Mouse (Mus musculus): ENCODE results near the gene Lhfpl2. TPM values are rescaled to one million over a fixed set of nuclear protein-coding genes. Genes with fewer than 3 reads are reported as not detected.

Lhfpl2 gene
- polyA plus RNA-seq, 1 experiment = 35.7 TPM

DNA sequence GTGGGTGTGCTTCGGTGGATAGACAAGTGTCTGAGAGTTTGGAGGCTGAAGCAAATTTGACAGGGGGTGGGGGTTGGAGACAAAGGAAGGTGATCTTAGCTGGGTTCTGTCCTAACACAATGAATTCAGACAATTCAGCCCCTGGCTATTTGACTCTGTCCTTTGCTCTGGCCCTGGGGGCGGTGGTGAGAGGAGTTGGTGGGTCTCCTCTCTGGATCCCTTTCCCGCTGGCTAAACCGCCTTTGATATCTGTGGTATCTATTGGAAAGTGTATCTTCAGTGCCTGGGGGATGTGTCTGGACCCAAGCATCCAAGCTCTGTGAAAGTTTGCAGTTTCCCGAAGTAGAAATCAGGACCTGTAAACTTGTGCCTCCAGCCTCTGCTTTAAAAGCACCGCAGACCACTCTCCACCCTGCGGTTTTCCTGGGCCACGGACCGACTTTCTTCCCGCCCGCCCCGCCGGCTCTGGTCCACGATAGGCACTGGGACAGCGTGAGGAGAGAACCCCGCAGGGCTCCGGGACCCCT lies 497 bp upstream of the Lhfpl2 start:
- Histone ChIP-seq H3ac (ENCODE audit: control insufficient read depth, insufficient read length) (peak overlapping the region; percentile 71), H3K4me3 (peak overlapping the region; percentile 98), H3K4me2 (ENCODE audit: low read depth) (peak overlapping the region; percentile 57), H3K27me3 (ENCODE audit: control insufficient read depth, insufficient read depth, insufficient read length) (no peaks in the 10 kb centered on the region), H3K36me3 (ENCODE audit: control insufficient read depth, insufficient read depth) (no peaks in the 10 kb centered on the region), H3K79me2 (ENCODE audit: control insufficient read depth, insufficient read depth) (peaks cover 40% of the 10 kb centered on the region)
- TF ChIP-seq MYOG (IDR thresholded peaks at IDR 0.05; ENCODE audit: control insufficient read depth in 1 of 3, insufficient read depth in 1 of 3, insufficient read length in 2 of 3, low read depth in 2 of 3) (no peak), MYOD1 (IDR thresholded peaks at IDR 0.05; ENCODE audit: control insufficient read depth in 1 of 3, insufficient read length in 2 of 3, low read depth in 2 of 3) (no peak), CEBPB (IDR thresholded peaks at IDR 0.05; ENCODE audit: insufficient read depth, poor library complexity, severe bottlenecking) (no peak), TCF12 (IDR thresholded peaks at IDR 0.05; ENCODE audit: insufficient read depth, poor library complexity, severe bottlenecking) (no peak), POLR2AphosphoS2 (IDR thresholded peaks at IDR 0.05; ENCODE audit: insufficient read length, low read depth) (no peak), SRF (IDR thresholded peaks at IDR 0.05; ENCODE audit: control insufficient read depth, insufficient read length, low read depth) (no peak), MAX (IDR thresholded peaks at IDR 0.05; ENCODE audit: low read depth) (no peak)

DNA sequence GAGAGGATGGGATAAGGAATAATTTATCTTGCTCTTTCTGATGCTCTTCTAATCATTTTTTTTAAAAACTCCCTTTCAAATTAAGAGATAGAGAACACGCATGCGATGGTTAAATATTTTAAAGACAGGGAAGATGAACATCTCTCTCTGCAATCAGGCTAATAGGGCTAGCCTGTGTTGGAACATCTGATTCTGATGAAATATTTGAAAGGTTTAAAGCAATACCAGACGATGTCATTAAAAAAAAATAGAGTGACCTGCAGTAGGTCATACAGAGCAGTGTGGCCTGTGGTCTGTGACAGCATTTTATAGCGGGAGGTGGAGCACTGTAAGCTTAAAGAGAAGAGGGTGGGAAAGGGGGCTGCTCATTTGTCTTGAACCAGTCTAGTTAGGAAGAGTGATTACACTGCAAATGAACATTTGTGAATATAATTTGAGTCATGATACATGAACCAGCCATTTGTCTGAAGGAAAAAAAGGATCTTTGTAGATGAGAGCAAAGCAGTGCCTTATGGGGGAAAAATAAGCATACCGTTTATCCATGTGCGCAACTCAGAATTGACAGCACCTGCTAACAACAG lies 1.1 kb downstream of the Lhfpl2 start:
- TF ChIP-seq POLR2A (IDR thresholded peaks at IDR 0.05; ENCODE audit: insufficient read length, low read depth) (no peak), CEBPB (IDR thresholded peaks at IDR 0.05; ENCODE audit: insufficient read depth, poor library complexity, severe bottlenecking) (peak; percentile 91)
- Histone ChIP-seq H3K27me3 (ENCODE audit: control insufficient read depth, insufficient read depth, insufficient read length) (no peaks in the 10 kb centered on the region), H3K79me2 (ENCODE audit: control insufficient read depth, insufficient read depth) (peaks cover 53% of the 10 kb centered on the region), H3K4me3 (peak overlapping the region; percentile 98), H3ac (ENCODE audit: control insufficient read depth, insufficient read length) (peak overlapping the region; percentile 71), H3K4me2 (ENCODE audit: low read depth) (peak overlapping the region; percentile 92), H3K36me3 (ENCODE audit: control insufficient read depth, insufficient read depth) (no peaks in the 10 kb centered on the region)

DNA sequence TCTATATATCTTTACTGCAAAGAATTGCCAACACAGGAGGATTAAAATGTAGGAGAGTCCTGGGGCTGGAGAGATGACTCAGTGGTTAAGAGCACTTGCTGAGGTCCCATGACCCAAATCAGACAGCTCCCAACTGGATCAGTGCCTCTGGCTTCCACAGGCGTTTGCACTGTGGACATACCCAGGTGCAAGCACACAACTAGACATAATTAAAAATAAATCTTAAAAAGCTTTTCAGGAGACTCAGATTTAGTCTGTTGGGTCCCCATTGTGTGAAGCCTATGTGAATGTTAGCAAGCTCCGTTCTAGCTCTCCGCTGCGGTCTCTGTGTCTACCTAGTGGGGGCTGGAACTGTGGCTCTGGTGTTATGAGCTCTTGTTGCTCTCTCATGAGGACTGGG lies 1.8 kb downstream of the Lhfpl2 start:
- TF ChIP-seq MAX (IDR thresholded peaks at IDR 0.05; ENCODE audit: low read depth) (no peak), MYOD1 (IDR thresholded peaks at IDR 0.05; ENCODE audit: control insufficient read depth in 1 of 3, insufficient read length in 2 of 3, low read depth in 2 of 3) (no peak), POLR2A (IDR thresholded peaks at IDR 0.05; ENCODE audit: insufficient read length, low read depth) (no peak), USF1 (IDR thresholded peaks at IDR 0.05; ENCODE audit: low read depth) (no peak), CEBPB (IDR thresholded peaks at IDR 0.05; ENCODE audit: insufficient read depth, poor library complexity, severe bottlenecking) (no peak), MYOG (IDR thresholded peaks at IDR 0.05; ENCODE audit: control insufficient read depth in 1 of 3, insufficient read depth in 1 of 3, insufficient read length in 2 of 3, low read depth in 2 of 3) (no peak), POLR2AphosphoS2 (IDR thresholded peaks at IDR 0.05; ENCODE audit: insufficient read length, low read depth) (no peak), TCF12 (IDR thresholded peaks at IDR 0.05; ENCODE audit: insufficient read depth, poor library complexity, severe bottlenecking) (no peak), REST (IDR thresholded peaks at IDR 0.05; ENCODE audit: insufficient read depth, insufficient read length) (no peak), E2F4 (IDR thresholded peaks at IDR 0.05; ENCODE audit: insufficient read depth) (no peak), TCF3 (IDR thresholded peaks at IDR 0.05; ENCODE audit: insufficient read length, low read depth) (no peak), SRF (IDR thresholded peaks at IDR 0.05; ENCODE audit: control insufficient read depth, insufficient read length, low read depth) (no peak)
- Histone ChIP-seq H3K4me2 (ENCODE audit: low read depth) (peak overlapping the region; percentile 92), H3K27me3 (ENCODE audit: control insufficient read depth, insufficient read depth, insufficient read length) (no peaks in the 10 kb centered on the region), H3K4me3 (peak overlapping the region; percentile 98), H3ac (ENCODE audit: control insufficient read depth, insufficient read length) (no peak overlapping the region), H3K79me2 (ENCODE audit: control insufficient read depth, insufficient read depth) (peaks cover 59% of the 10 kb centered on the region), H3K36me3 (ENCODE audit: control insufficient read depth, insufficient read depth) (no peaks in the 10 kb centered on the region)

DNA sequence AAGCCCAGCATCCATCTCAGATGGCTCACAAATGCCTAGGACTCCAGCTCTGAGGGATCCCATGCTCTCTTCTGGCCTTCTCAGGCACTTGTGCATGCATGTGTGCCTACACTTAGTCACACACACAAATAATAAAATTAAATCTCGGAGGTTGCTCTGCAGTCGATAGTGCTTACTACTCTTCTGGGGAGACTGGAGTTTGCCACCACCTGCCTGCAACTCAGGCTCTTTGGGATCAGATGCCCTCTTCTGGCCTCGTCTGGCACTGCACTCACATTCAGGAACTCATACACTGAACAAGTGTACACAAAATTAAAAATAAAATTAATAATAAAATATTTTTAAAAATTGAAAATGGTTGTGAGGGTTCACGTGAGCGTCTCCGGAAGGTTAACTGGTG lies 2.2 kb downstream of the Lhfpl2 start:
- Histone ChIP-seq H3K79me2 (ENCODE audit: control insufficient read depth, insufficient read depth) (peaks cover 64% of the 10 kb centered on the region), H3K4me2 (ENCODE audit: low read depth) (peak overlapping the region; percentile 92), H3ac (ENCODE audit: control insufficient read depth, insufficient read length) (no peak overlapping the region), H3K27me3 (ENCODE audit: control insufficient read depth, insufficient read depth, insufficient read length) (no peaks in the 10 kb centered on the region), H3K4me3 (peak overlapping the region; percentile 98), H3K36me3 (ENCODE audit: control insufficient read depth, insufficient read depth) (no peaks in the 10 kb centered on the region)
- peak; percentile 22 for TF ChIP-seq POLR2A (IDR thresholded peaks at IDR 0.05; ENCODE audit: insufficient read length, low read depth)
- peak in 1 of 3 experiments; percentile 15 for TF ChIP-seq MYOD1 (IDR thresholded peaks at IDR 0.05; ENCODE audit: control insufficient read depth in 1 of 3, insufficient read length in 2 of 3, low read depth in 2 of 3)
- no peak for TF ChIP-seq TCF12 (IDR thresholded peaks at IDR 0.05; ENCODE audit: insufficient read depth, poor library complexity, severe bottlenecking)
- no peak for TF ChIP-seq POLR2AphosphoS2 (IDR thresholded peaks at IDR 0.05; ENCODE audit: insufficient read length, low read depth)
- no peak for TF ChIP-seq E2F4 (IDR thresholded peaks at IDR 0.05; ENCODE audit: insufficient read depth)

DNA sequence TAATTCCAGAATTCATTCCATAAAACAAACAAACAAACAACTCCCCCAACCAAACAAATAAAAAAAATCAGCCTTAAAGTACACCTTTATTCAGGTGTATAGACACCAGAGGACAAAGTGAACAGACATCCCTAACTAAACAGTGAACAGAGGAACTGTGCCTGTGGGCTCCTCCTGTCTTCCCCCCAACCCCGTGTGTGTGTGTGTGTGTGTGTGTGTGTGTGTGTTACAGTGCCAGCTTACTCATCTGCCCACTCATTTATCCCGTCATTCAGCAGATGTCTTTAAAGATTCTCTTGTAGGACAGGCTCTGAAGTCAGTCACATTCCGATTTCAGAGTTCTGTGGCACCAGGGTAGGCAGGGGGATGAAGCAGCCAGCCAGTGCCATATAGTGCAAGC lies 2.9 kb downstream of the Lhfpl2 start:
- Histone ChIP-seq H3K36me3 (ENCODE audit: control insufficient read depth, insufficient read depth) (no peaks in the 10 kb centered on the region), H3K79me2 (ENCODE audit: control insufficient read depth, insufficient read depth) (peaks cover 70% of the 10 kb centered on the region), H3K4me2 (ENCODE audit: low read depth) (no peak overlapping the region), H3K4me3 (no peak overlapping the region), H3K27me3 (ENCODE audit: control insufficient read depth, insufficient read depth, insufficient read length) (no peaks in the 10 kb centered on the region), H3ac (ENCODE audit: control insufficient read depth, insufficient read length) (no peak overlapping the region)
- TF ChIP-seq E2F4 (IDR thresholded peaks at IDR 0.05; ENCODE audit: insufficient read depth) (no peak), POLR2AphosphoS2 (IDR thresholded peaks at IDR 0.05; ENCODE audit: insufficient read length, low read depth) (peak; percentile 63)
